ENCODE assay signal across 25 mouse cellular contexts in the genomic region with DNA sequence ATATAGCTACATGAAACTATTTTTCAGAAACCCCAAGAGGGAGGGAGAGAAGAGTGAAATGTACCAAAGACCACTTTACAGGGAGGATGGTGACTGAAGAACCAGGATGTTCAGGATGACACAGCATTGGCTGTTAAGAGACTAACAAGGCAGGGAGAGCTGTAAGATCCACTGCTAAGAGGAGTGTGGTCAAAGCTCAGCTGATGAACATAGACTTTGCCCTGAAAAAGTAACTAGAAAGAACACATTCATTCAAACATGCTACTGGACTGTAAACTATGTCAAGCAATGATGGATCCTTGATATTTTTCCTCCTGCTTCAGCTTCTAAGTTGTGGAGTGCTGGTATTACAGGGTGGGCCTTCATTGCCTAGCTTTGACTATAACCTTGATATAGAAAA.
DNase-seq lines count a peak whose midpoint lies in the region; ATAC-seq and TF ChIP-seq lines count a peak whose summit lies in the region.
"Had no signal": no experiment of that assay in that cellular context is flagged by ENCODE, and none has a peak within 500 bp of the region (broad histone marks: within the 10 kb centered on the region; RNA-seq: fewer than 3 reads in every experiment).

No protein-coding gene starts in this region.

- no peak overlapping the region for H3K4me3 ChIP-seq in gastrocnemius, adult 2 months
- no peak overlapping the region for H3K4me3 ChIP-seq in kidney, embryonic 14.5 days (ENCODE audit: low read length)
- H3K4me3 ChIP-seq: embryonic facial prominence, embryonic 10.5 days; embryonic facial prominence, embryonic 13.5 days; erythroblast, embryonic 14.5 days; forebrain, embryonic 12.5 days; forebrain, embryonic 15.5 days; heart, embryonic 13.5 days had no signal

- ATAC-seq in kidney, embryonic 14.5 days (ENCODE audit: low FRiP score, low TSS enrichment), result no peak
- ATAC-seq: CD4-positive, CD25-positive, alpha-beta regulatory T cell, adult 4 months; forebrain, embryonic 15.5 days; hindbrain, postnatal 0 days; inflammation-experienced regulatory T-cells, adult 6 months had no signal

- H3K4me1 ChIP-seq in kidney, embryonic 14.5 days (ENCODE audit: control insufficient read depth, insufficient read depth, low read length), result peaks cover 5% of the 10 kb centered on the region; the same call in 1 of the 2 replicates
- H3K4me1 ChIP-seq: embryonic facial prominence, embryonic 10.5 days; embryonic facial prominence, embryonic 13.5 days; forebrain, embryonic 12.5 days had no signal

- no peaks in the 10 kb centered on the region for H3K27me3 ChIP-seq in kidney, embryonic 14.5 days (ENCODE audit: control insufficient read depth, insufficient read depth, low read length)
- H3K27me3 ChIP-seq: embryonic facial prominence, embryonic 13.5 days; forebrain, embryonic 12.5 days; forebrain, embryonic 15.5 days; heart, embryonic 13.5 days had no signal

- TF ChIP-seq CTCF in gastrocnemius, adult 2 months (IDR thresholded peaks at IDR 0.05), result no peak

- H3K9me3 ChIP-seq in kidney, embryonic 14.5 days (ENCODE audit: control insufficient read depth, low read length), result no peaks in the 10 kb centered on the region
- H3K9me3 ChIP-seq: embryonic facial prominence, embryonic 10.5 days; embryonic facial prominence, embryonic 13.5 days; forebrain, embryonic 15.5 days; heart, embryonic 13.5 days had no signal

- H3K36me3 ChIP-seq in kidney, embryonic 14.5 days (ENCODE audit: control insufficient read depth, insufficient read depth, low read length), result no peaks in the 10 kb centered on the region
- H3K36me3 ChIP-seq: embryonic facial prominence, embryonic 10.5 days; embryonic facial prominence, embryonic 13.5 days had no signal

- no peak overlapping the region for H3K9ac ChIP-seq in kidney, embryonic 14.5 days (ENCODE audit: low read depth, low read length)
- H3K9ac ChIP-seq: embryonic facial prominence, embryonic 13.5 days; forebrain, embryonic 12.5 days; forebrain, embryonic 15.5 days; heart, embryonic 13.5 days; hindbrain, embryonic 14.5 days had no signal

- DNase-seq in gastrocnemius, adult 2 months, result no peak
- DNase-seq in gastrocnemius, adult 8-10 months (ENCODE audit: low spot score in 2 of 2), result no peak
- DNase-seq in kidney, adult 9 months, result peak; percentile 77
- no peak for DNase-seq in kidney, postnatal 10 days
- DNase-seq in kidney, postnatal 36 days, result peak; percentile 27 to 72
- DNase-seq: adrenal gland, adult 2 months; adrenal gland, postnatal 14 days; cerebellum, adult 11 months; cerebellum, adult 9-10 months; cerebellum, postnatal 14 days; embryo, embryonic 11 days; gastrocnemius, postnatal 14 days; heart, postnatal 14 days; heart, postnatal 4 days had no signal

- peak overlapping the region; percentile 75 for H3K27ac ChIP-seq in gastrocnemius, adult 2 months
- no peak overlapping the region for H3K27ac ChIP-seq in kidney, embryonic 14.5 days (ENCODE audit: low read depth, low read length)
- H3K27ac ChIP-seq: embryonic facial prominence, embryonic 10.5 days; embryonic facial prominence, embryonic 13.5 days; forebrain, embryonic 12.5 days; forebrain, embryonic 15.5 days; heart, embryonic 13.5 days; hindbrain, embryonic 14.5 days; hindbrain, postnatal 0 days had no signal

- intact Hi-C loops in gastrocnemius, adult 2 months (cut with DNase I), result no loop called here

- no peak overlapping the region for H3K4me2 ChIP-seq in kidney, embryonic 14.5 days (replicated peaks; ENCODE audit: low read depth, low read length)
- H3K4me2 ChIP-seq: embryonic facial prominence, embryonic 13.5 days; forebrain, embryonic 12.5 days; forebrain, embryonic 15.5 days; heart, embryonic 13.5 days; hindbrain, embryonic 14.5 days had no signal

Comparison
In these comparisons a context has a peak if more than half of its experiments do, and no peak if none do; other contexts are left out.
1. DNase-seq: peak in kidney, adult 9 months (single experiment) and kidney, postnatal 36 days (2 of 2); none in gastrocnemius, adult 2 months (single experiment), gastrocnemius, adult 8-10 months (0 of 2) and kidney, postnatal 10 days (single experiment).